Mouse (Mus musculus) T-helper 2 cell (primary cell): ENCODE measurements around the gene Gm20890.
"Not testable (repeated sequence)": the region's sequence is repeated elsewhere in the genome, so short reads cannot be mapped to it uniquely, and the experiment has no call there.

Experiments
- in situ Hi-C: fragments of 300-600 bp; cut with MboI, MseI; formaldehyde crosslinking; loops from one replicate; pipeline ENCODE4 v1.15.1; 2025; ENCODE audit warnings: high pct_unique_total_duplicates

The Gm20890 gene

DNA sequence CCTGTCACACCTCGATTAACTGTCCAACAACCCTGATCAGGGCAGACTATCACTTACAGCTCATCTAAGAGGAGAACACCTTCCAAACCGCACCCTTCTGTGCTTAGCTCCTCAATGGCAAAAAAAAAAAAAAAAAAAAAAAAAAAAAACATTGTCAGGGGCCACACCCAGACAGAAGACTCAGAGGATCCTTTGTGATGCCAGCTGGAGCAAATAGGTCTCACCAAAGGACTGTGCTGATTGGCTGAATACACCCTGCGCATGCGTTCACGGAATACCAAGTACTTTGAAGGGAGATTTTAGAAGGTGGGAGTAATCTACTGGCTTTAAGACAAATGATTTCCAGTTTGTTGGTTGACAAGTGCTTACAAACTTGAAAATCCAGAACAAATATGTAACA, at the start of gene Gm20890:
Gene Gm20890, minus strand, starts transcription at position 101 of the 400 bp plus-strand sequence.
- in situ Hi-C loops: not testable (repeated sequence)
